Mouse (Mus musculus): Measurements from ENCODE around the gene Dnmt3a. TPM values are rescaled to one million over a fixed set of nuclear protein-coding genes. Genes with fewer than 3 reads are reported as not detected.
A peak's percentile ranks its signal among the peaks of the same experiment; 100 is the strongest.

The Dnmt3a gene
- total RNA-seq, 2 experiments from 2014 or later = 154 to 172 TPM

GRCm38 (mm10) chr12:3881474-3881873 is 75.7 kb downstream of the Dnmt3a start:
- DNase-seq = no peak

- no peak for DNase-seq
These were observed 79.2 kb downstream of the Dnmt3a start for GRCm38 (mm10) chr12:3884892-3885493.

GRCm38 (mm10) chr12:3886601-3887000 is 80.8 kb downstream of the Dnmt3a start:
- DNase-seq = no peak

GRCm38 (mm10) chr12:3887515-3888325 is 81.9 kb downstream of the Dnmt3a start:
- DNase-seq = no peak

GRCm38 (mm10) chr12:3889875-3890635 is 84.2 kb downstream of the Dnmt3a start:
- no peak for DNase-seq

GRCm38 (mm10) chr12:3890753-3891751 is 85.2 kb downstream of the Dnmt3a start:
- DNase-seq = peak; percentile 32

- no peak for DNase-seq
These were observed 86.0 kb downstream of the Dnmt3a start for GRCm38 (mm10) chr12:3891779-3892239.

GRCm38 (mm10) chr12:3892240-3893059 is 86.6 kb downstream of the Dnmt3a start:
- DNase-seq = no peak

- DNase-seq = no peak
These were observed 87.5 kb downstream of the Dnmt3a start for GRCm38 (mm10) chr12:3893335-3893734.

- DNase-seq = no peak
These were observed 88.7 kb downstream of the Dnmt3a start for GRCm38 (mm10) chr12:3894525-3894924.

GRCm38 (mm10) chr12:3897057-3897545 is 91.3 kb downstream of the Dnmt3a start:
- no peak for DNase-seq

- DNase-seq = no peak
These were observed 93.0 kb downstream of the Dnmt3a start for GRCm38 (mm10) chr12:3898811-3899210.

GRCm38 (mm10) chr12:3905436-3905835 is 99.6 kb downstream of the Dnmt3a start:
- no peak for DNase-seq

- DNase-seq = no peak
These were observed 100.5 kb downstream of the Dnmt3a start for GRCm38 (mm10) chr12:3906308-3906707.

GRCm38 (mm10) chr12:3907008-3907407 is 101.2 kb downstream of the Dnmt3a start:
- no peak for DNase-seq

- DNase-seq = no peak
These were observed 101.6 kb downstream of the Dnmt3a start for GRCm38 (mm10) chr12:3907418-3907817.

GRCm38 (mm10) chr12:3910466-3911093 is 104.8 kb downstream of the Dnmt3a start:
- no peak for DNase-seq

- DNase-seq = no peak
These were observed 106.1 kb downstream of the Dnmt3a start for GRCm38 (mm10) chr12:3911831-3912348.

GRCm38 (mm10) chr12:3915852-3916251 is 110.0 kb downstream of the Dnmt3a start:
- peak; percentile 36 for DNase-seq
